Mouse (Mus musculus): ENCODE data around the gene Gm4491. TPM values are rescaled to one million over a fixed set of nuclear protein-coding genes. Genes with fewer than 3 reads are reported as not detected.

Gene Gm4491
- total and polyA plus RNA-seq, 2 experiments from 2014 or later, result not detected

DNA sequence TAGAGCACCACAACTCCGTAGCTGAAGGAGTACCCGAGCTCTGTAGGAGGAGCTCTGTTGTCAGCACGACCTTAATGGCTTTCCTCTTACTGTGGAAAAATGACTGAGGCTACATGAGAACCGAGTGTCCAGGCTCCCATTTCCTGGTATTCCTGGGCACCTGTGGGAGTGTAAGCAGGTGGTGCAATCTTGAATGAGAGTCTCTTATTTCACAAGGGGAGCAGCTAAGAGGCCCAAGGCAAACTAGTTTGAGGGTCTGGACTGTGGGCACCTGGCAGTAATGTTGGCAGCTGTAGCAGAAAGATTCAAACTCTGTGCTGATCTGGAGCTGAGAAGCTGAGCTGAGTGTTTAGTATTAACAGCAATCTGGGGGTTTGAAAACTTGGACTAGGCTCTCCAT lies 11.7 kb upstream of the Gm4491 start:
- Histone ChIP-seq H3K27ac (no peak overlapping the region), H3K4me3 (ENCODE audit: low read length) (no peak overlapping the region), H3K9me3 (ENCODE audit: low read length) (no peaks in the 10 kb centered on the region), H3K4me2 (ENCODE audit: low read depth, low read length) (no peak overlapping the region), H3K27me3 (ENCODE audit: insufficient read depth, low read length) (no peaks in the 10 kb centered on the region; the same call in 1 of the 2 replicates), H3K4me1 (ENCODE audit: insufficient read depth, low read length) (no peaks in the 10 kb centered on the region; the same call in 1 of the 2 replicates), H3K36me3 (ENCODE audit: insufficient read depth, low read length) (no peaks in the 10 kb centered on the region), H3K9ac (replicated peaks; ENCODE audit: low read length) (no peak overlapping the region)
- TF ChIP-seq CTCF (IDR thresholded peaks at IDR 0.05; ENCODE audit: low read depth), result no peak
- WGBS, result 81% methylated on average over 4 of the region's 4 CpGs
- ATAC-seq (no peak), DNase-seq (ENCODE audit: low spot score) (no peak)

DNA sequence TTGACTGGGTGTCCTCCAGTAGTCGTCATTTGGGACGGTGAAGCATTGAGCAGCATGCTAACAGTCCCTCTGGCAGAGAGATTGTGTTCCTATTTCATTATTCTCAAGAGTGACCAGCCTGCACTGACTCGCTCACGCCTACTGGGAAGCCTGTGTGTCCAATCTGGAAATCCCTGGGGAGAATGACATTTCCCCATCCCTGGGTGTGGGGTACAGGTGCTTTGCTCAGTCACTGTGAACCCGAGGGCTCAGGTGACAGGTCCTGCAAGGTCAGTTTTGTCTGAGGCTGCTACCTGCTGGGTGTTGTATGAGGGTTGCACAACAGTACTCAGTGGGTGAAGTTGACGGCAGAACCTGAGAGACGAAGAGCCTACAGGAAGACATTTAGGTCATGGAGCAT lies 6.6 kb upstream of the Gm4491 start:
- Histone ChIP-seq H3K9ac (replicated peaks; ENCODE audit: low read length) (no peak overlapping the region), H3K4me3 (ENCODE audit: low read length) (no peak overlapping the region), H3K4me1 (ENCODE audit: insufficient read depth, low read length) (no peaks in the 10 kb centered on the region), H3K4me2 (ENCODE audit: low read depth, low read length) (no peak overlapping the region), H3K9me3 (ENCODE audit: low read length) (no peaks in the 10 kb centered on the region), H3K36me3 (ENCODE audit: insufficient read depth, low read length) (no peaks in the 10 kb centered on the region), H3K27me3 (ENCODE audit: insufficient read depth, low read length) (no peaks in the 10 kb centered on the region), H3K27ac (no peak overlapping the region)
- ATAC-seq, result no peak
- 86% methylated on average over 7 of the region's 7 CpGs for WGBS
- DNase-seq (ENCODE audit: low spot score), result no peak
- TF ChIP-seq CTCF (IDR thresholded peaks at IDR 0.05; ENCODE audit: low read depth), result no peak

DNA sequence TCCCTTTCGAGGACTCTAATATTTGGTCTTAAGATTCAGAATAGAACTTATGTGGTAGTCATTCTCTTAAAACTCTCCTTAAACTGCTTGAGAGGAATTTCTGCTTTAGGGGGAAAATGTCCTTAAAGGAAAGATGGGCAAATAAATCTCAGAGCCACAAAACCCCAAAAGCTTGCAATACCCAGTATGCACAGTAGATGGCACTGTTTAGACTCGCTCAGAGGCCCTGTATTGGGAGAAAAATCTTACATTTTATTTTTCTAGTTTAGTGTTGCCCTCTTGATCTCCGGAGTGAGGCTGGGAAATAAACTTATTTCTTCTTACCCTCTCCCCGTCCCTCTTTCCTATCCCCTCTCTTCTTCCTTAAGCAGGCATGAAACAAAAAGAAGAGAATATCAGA lies 6.5 kb downstream of the Gm4491 start:
- Histone ChIP-seq H3K27me3 (ENCODE audit: insufficient read depth, low read length) (peaks cover 32% of the 10 kb centered on the region), H3K4me3 (ENCODE audit: low read length) (no peak overlapping the region), H3K4me1 (ENCODE audit: insufficient read depth, low read length) (no peaks in the 10 kb centered on the region), H3K4me2 (ENCODE audit: low read depth, low read length) (no peak overlapping the region), H3K36me3 (ENCODE audit: insufficient read depth, low read length) (no peaks in the 10 kb centered on the region), H3K9me3 (ENCODE audit: low read length) (no peaks in the 10 kb centered on the region), H3K27ac (no peak overlapping the region), H3K9ac (replicated peaks; ENCODE audit: low read length) (no peak overlapping the region)
- no peak for ATAC-seq
- TF ChIP-seq CTCF (IDR thresholded peaks at IDR 0.05; ENCODE audit: low read depth), result peak; percentile 88
- 5% methylated on average over 4 of the region's 4 CpGs for WGBS
- peak; percentile 81 for DNase-seq (ENCODE audit: low spot score)

DNA sequence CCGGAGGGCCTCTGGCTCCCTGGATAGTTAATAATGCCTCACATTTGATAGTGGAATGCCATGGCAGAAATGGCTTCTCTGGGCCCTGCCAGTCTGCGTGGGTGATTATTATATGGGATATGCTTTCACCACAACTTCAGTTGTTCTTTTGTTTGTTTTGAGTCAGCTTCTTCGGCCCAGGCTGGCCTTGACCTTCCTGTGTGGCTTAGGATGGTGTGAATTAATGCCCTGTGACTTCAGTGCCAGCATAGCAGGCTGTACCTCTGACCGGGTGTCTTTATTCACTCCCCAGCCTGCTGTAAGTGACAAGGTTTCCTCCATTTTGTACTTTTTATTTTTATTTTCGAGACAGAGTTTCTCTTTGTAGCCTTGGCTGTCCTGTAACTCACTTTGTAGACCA lies 7.8 kb downstream of the Gm4491 start:
- H3K27me3 ChIP-seq (ENCODE audit: insufficient read depth, low read length), result peaks cover 34% of the 10 kb centered on the region
- H3K36me3 ChIP-seq (ENCODE audit: insufficient read depth, low read length), result no peaks in the 10 kb centered on the region
- 66% methylated on average over 5 of the region's 5 CpGs for WGBS
- no peak overlapping the region for H3K4me2 ChIP-seq (ENCODE audit: low read depth, low read length)
- ATAC-seq (no peak), DNase-seq (ENCODE audit: low spot score) (no peak)
- no peaks in the 10 kb centered on the region for H3K9me3 ChIP-seq (ENCODE audit: low read length)
- H3K27ac ChIP-seq, result no peak overlapping the region
- no peaks in the 10 kb centered on the region for H3K4me1 ChIP-seq (ENCODE audit: insufficient read depth, low read length)
- TF ChIP-seq CTCF (IDR thresholded peaks at IDR 0.05; ENCODE audit: low read depth), result no peak
- H3K9ac ChIP-seq (replicated peaks; ENCODE audit: low read length), result no peak overlapping the region
- no peak overlapping the region for H3K4me3 ChIP-seq (ENCODE audit: low read length)

DNA sequence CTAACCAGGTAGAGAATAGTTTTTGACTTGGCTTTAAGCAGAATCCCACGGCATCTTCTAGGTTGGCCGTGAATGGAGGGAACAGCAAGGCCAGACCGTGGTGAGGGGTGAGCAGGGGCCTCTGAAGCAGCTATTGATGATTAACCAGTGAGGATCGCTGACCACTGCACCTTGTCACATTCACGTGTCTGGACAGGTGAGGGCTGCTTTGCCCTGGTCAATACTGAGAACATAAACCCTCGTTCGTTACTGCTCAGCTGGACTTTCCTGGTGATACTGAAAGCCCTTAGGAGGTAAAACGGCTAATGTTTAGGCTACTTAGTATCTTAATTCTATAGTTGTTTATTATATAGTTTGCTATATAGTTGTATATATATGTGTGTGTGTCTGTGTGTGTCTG lies 8.6 kb downstream of the Gm4491 start:
- Histone ChIP-seq H3K9me3 (ENCODE audit: low read length) (no peaks in the 10 kb centered on the region), H3K9ac (replicated peaks; ENCODE audit: low read length) (no peak overlapping the region), H3K4me3 (ENCODE audit: low read length) (no peak overlapping the region), H3K4me1 (ENCODE audit: insufficient read depth, low read length) (no peaks in the 10 kb centered on the region), H3K27ac (no peak overlapping the region), H3K4me2 (ENCODE audit: low read depth, low read length) (no peak overlapping the region), H3K27me3 (ENCODE audit: insufficient read depth, low read length) (peaks cover 35% of the 10 kb centered on the region), H3K36me3 (ENCODE audit: insufficient read depth, low read length) (no peaks in the 10 kb centered on the region)
- DNase-seq (ENCODE audit: low spot score) (no peak), ATAC-seq (no peak)
- WGBS, result 85% methylated on average over 8 of the region's 8 CpGs
- no peak for TF ChIP-seq CTCF (IDR thresholded peaks at IDR 0.05; ENCODE audit: low read depth)

DNA sequence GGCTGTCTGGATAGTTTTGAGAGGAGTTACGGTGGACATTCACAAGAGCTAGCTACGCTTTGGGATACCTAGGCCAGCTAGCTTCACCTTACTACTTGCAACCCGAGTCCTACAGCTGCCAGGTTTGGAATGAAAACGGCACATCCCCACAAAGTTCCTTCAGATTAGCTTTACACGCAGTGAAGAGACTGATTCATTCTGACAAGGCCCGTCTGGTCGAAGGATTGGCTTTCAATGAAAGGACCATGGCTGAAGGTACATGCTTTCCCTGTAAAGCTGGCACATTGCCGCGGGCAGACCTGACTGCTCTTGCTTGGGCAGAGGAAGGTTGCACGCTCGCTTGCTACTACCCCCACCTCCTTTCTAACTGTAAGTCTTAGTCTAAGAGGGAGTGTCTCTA lies 10.0 kb downstream of the Gm4491 start:
- ATAC-seq (no peak), DNase-seq (ENCODE audit: low spot score) (no peak)
- Histone ChIP-seq H3K36me3 (ENCODE audit: insufficient read depth, low read length) (no peaks in the 10 kb centered on the region), H3K27ac (no peak overlapping the region), H3K4me2 (ENCODE audit: low read depth, low read length) (no peak overlapping the region), H3K4me1 (ENCODE audit: insufficient read depth, low read length) (no peaks in the 10 kb centered on the region), H3K9me3 (ENCODE audit: low read length) (no peaks in the 10 kb centered on the region), H3K4me3 (ENCODE audit: low read length) (no peak overlapping the region), H3K9ac (replicated peaks; ENCODE audit: low read length) (no peak overlapping the region), H3K27me3 (ENCODE audit: insufficient read depth, low read length) (peaks cover 40% of the 10 kb centered on the region)
- WGBS, result 54% methylated on average over 11 of the region's 11 CpGs
- no peak for TF ChIP-seq CTCF (IDR thresholded peaks at IDR 0.05; ENCODE audit: low read depth)

DNA sequence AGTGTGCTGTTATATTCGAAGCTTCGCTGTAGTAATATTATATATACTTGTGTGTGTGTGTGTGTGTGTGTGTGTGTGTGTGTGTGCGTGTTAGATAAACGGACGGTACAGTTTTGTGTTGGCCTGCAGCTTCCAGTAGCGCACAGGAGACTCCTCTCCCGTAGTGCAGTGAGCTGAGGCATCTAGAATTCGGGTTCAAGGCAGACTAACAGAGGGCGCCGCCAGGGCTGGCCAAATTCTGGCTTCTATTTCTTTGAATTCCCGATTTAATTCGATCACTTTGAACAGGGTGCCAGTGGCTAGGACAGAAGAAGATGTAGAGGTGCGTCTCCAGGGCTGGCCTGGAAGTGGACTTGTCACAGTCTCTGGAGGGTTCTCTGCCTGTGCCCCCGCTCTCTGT lies 10.6 kb downstream of the Gm4491 start:
- H3K27me3 ChIP-seq (ENCODE audit: insufficient read depth, low read length), result peaks cover 40% of the 10 kb centered on the region
- no peak for TF ChIP-seq CTCF (IDR thresholded peaks at IDR 0.05; ENCODE audit: low read depth)
- H3K9me3 ChIP-seq (ENCODE audit: low read length), result no peaks in the 10 kb centered on the region

More for the DNA sequence above, 10.6 kb downstream of the Gm4491 start:
- ATAC-seq (0 out of 2 replicates have a peak, but pooled peaks have one; percentile 18), DNase-seq (ENCODE audit: low spot score) (no peak)
- no peak overlapping the region for H3K9ac ChIP-seq (replicated peaks; ENCODE audit: low read length)
- WGBS, result 10% methylated on average over 14 of the region's 14 CpGs
- H3K27ac ChIP-seq, result no peak overlapping the region
- no peaks in the 10 kb centered on the region for H3K36me3 ChIP-seq (ENCODE audit: insufficient read depth, low read length)
- H3K4me1 ChIP-seq (ENCODE audit: insufficient read depth, low read length), result no peaks in the 10 kb centered on the region
- peak overlapping the region; percentile 65; the same call in 1 of the 2 replicates for H3K4me3 ChIP-seq (ENCODE audit: low read length)
- H3K4me2 ChIP-seq (ENCODE audit: low read depth, low read length), result peak overlapping the region; percentile 100
